Mouse (Mus musculus): ENCODE measurements around the gene Nlk. TPM values are rescaled to one million over a fixed set of nuclear protein-coding genes. Genes with fewer than 3 reads are reported as not detected.

Gene Nlk
- 25.1 and 46.5 TPM in 2 replicates for polyA plus RNA-seq (2012; rRNA removed)

DNA sequence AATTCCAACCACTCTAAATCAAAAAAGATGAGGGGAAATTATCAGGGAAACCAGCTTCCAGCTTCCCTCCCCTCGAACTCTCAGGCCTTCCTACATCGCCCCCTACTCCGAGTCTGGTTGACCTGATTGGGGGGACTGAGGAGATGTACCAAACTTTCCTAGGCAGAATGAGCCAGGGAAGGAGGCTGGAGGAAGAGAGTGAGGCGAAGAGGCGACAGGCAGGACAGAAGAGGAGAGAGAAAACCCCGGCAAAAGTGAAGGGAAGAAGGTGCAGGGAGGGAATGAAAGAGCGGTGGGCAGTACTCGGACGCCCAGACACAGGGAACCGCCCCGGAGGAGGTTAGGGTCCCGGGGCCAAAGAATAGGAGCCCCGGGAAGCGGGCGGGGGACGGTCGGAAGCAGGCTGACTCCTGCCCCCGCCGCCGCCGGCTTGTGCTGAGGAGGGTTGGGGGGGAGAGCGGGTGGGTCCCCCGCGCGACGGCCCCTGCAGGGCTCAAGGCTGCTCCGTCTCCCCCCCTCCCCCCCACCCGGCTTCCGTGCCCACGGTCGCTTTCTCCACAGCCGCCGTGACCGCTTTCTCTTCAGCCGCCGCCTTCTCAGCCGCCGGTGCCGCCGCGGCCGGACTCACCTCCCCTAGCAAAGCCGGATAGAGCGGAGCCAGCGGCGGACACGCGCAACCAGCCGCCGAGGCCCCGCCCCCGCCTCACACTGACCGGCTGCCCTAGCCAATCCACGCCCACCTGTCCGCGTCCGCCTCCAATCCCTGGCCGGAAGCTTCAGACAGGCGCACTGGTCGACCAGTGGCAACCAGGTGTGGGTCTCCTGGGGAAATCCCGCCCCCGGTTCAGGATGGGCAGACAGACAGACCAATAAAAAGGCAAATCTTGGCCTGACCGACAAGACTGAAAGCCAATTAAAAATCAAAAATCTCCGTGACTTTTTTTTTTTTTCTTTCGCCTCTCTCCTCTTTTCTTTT lies at the start of gene Nlk:
Gene Nlk, minus strand, starts transcription at position 597 of the 976 bp plus-strand sequence.

DNA sequence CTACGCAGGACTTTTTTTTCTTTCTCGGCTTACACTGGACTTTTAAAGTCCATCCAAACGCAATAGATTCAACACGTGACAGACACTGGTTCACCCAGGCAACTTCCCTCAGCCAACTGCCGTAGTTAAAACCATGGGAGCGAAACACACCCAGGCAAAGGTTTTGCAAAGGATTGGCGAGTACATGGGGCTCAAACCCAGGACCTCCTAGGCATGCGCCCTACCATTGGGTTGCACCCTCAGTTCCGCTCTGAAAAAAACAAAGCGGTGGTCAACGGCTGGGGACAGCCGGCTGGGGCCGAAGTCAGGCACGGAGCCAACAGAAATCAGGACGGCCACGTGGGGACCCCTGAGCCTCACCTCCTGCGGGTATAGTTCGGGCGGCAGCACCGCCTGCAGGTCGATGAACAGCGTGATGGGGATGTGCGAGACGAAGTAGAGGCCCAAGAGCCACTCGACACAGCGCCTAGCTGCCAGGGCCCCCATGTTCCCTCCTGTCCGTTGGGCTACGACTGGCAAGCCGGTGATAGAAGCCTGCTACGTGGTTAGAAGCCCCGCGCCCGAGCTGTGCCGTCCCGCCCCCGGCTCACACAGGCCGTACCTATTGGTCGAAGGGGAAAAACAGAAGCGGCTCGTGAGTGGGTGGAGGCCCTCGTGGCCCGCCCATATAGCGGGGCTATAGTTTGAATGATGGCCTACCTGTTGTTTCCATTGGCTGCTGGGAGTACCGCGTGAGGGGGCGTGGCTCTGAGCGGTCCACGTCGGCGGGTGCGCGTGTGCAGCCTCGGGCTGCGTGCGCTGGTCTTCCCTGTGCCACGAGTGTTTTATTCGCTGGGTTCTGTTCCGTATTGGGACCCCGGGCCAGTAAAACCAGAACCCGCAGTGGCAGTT lies 146.8 kb downstream of the Nlk start, which contains the start of gene Tmem97:
Gene Tmem97, minus strand, starts transcription at position 610 of the 891 bp plus-strand sequence.

DNA sequence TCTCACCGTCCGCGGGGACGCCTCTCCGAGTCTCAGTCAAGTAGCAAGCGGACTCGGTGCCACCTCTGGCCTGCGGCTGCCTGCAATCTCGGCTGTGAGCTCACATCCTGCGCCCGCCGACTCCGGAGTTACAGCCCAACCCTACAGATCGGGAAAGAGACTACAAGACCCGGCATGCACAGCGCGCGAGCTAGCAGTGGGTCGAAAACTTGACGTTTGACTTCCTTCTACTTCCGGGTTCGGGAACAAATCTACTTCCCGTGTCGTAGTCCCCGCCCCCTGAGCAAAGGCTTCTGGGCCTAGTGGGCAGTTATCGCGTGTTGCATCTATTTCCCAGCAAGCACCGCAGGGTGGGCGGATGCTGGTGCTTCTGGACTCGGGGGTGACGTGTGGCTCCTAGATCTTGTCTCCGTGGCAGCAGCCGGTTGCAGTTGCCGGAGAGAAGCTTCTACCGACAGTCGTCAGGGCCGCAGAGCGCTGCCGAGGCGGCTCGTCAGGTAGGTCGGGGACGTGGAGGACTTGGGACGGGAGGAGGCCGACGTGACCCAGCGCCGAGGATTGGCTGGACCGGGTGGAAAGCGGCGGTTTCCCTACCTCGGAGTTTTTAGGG lies 161.0 kb downstream of the Nlk start, which contains the start of the genes Tnfaip1 and Ift20:
Gene Tnfaip1, minus strand, starts transcription at position 253 of the 610 bp plus-strand sequence.
Gene Ift20, plus strand, starts transcription at position 282 of the 610 bp plus-strand sequence.

Other genes with a start within 250 kb of the Nlk start
- gene Slc46a1, start 231.7 kb downstream of the Nlk start, polyA plus RNA-seq (2012; rRNA removed) = 45.6 and 45.9 TPM in 2 replicates
- gene Sarm1, start 199.6 kb downstream of the Nlk start, polyA plus RNA-seq (2012; rRNA removed) = 1.8 and 2.0 TPM in 2 replicates
- gene Vtn, start 198.3 kb downstream of the Nlk start, polyA plus RNA-seq (2012; rRNA removed) = 9.1 and 12.5 TPM in 2 replicates
- gene Sebox, start 193.9 kb downstream of the Nlk start, polyA plus RNA-seq (2012; rRNA removed) = 1.8 and 2.2 TPM in 2 replicates
- 10.1 and 13.4 TPM in 2 replicates for gene Tmem199, start 185.2 kb downstream of the Nlk start, polyA plus RNA-seq (2012; rRNA removed)
- gene Poldip2, start 185.2 kb downstream of the Nlk start, polyA plus RNA-seq (2012; rRNA removed) = 75.3 and 83.9 TPM in 2 replicates
- 42.6 and 47.1 TPM in 2 replicates for gene Tnfaip1, start 161.0 kb downstream of the Nlk start, polyA plus RNA-seq (2012; rRNA removed)
- gene Ift20, start 161.0 kb downstream of the Nlk start, polyA plus RNA-seq (2012; rRNA removed) = 115 and 119 TPM in 2 replicates
- 26.2 and 35.9 TPM in 2 replicates for gene Tmem97, start 146.6 kb downstream of the Nlk start, polyA plus RNA-seq (2012; rRNA removed)
- gene Ccnq, start 54.4 kb upstream of the Nlk start, polyA plus RNA-seq (2012; rRNA removed) = 55.4 and 62.8 TPM in 2 replicates
- gene Lyrm9, start 129.2 kb upstream of the Nlk start, polyA plus RNA-seq (2012; rRNA removed) = 20.2 and 20.3 TPM in 2 replicates
- gene Nos2, start 223.4 kb upstream of the Nlk start, polyA plus RNA-seq (2012; rRNA removed) = 30.9 and 39.2 TPM in 2 replicates